Mouse (Mus musculus): Measurements from ENCODE around the gene Tsen15.
"Not testable (repeated sequence)": the region's sequence is repeated elsewhere in the genome, so short reads cannot be mapped to it uniquely, and the experiment has no call there.

Gene Tsen15

GRCm38 (mm10) chr1:152389271-152389670 is 2.8 kb upstream of the Tsen15 start:
- DNase-seq (ENCODE audit: low spot score in 2 of 2) = no peak

DNA sequence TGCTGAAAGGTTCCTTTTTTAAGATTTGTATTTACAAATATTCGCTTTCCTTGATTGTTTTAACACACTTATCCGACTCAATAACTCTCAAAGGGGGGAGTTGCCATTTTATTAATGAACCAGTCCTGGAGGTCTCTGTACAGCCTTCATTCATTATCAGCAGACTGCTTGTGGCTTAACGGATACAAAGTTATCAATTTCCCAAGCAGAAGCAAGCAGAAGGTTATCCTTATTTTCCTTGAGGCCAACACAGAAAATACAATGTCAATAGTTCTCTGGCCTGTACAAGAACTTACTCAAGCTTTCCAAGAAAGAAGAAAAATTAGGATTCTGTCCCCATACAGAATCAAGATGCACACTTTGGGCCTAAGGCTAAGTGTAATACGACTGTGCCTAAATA is 795 bp downstream of the Tsen15 start:
- not testable (repeated sequence) for DNase-seq (ENCODE audit: low spot score in 2 of 2)

GRCm38 (mm10) chr1:152384589-152384988 is 1.9 kb downstream of the Tsen15 start:
- no peak for DNase-seq (ENCODE audit: low spot score in 2 of 2)

DNA sequence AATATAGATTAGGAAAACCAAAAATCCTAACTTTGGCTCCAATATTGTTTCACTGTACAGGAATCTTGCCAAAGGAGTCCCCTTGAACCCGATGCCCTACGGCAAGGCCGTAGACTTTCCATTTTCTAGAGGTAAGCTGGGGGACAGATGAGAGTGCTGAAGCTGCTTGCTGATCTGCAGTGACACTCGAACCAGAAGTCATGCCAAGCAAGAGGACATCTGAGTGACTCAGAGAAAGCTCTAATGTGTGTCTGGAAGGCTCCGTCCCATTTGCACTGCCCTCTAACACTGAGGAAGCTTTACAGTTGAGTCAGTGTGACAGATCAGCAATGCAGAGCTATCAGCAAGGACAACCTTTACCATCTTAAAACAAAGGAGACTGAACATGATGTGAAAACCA is 8.2 kb downstream of the Tsen15 start:
- DNase-seq (ENCODE audit: low spot score in 2 of 2) = no peak

- DNase-seq (ENCODE audit: low spot score in 2 of 2) = peak; percentile 83 to 84
Observed at GRCm38 (mm10) chr1:152369139-152369538, 17.3 kb downstream of the Tsen15 start.

DNA sequence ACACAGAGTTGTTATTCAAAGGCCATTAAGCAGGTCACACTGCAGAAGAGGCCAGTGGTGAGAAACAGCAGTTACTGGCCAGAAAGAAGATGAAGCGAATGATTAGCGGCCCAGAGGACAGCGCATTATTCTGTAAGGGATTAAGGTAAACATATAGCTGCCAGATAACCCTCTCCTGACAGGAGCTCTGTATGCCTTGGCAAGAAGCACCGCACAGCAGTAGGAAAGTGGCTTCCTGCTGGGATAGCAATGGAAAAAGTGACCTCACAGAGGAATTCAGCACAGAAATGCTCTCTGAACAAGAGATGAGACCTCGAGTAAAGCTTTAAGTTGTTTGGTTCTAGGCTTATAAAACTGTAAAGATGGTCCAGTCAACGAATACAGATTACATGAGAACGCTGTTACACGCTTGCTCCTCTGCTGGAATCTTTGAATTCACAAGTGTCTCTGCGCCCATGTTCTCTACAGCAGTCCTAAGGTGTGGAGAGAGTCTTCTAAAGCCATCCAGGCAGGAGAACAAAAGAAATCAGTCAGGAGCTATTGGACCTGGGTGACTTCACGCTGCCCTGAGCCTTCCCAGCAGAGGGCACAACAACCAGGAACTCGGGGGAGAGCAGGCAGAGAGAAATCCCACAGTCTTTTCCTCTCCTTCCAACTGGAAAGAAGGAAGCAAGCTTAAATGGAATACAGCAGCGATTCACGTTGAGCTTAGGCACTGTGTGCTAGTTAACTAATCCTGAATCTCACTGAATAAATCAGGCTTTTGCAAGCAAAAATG is 18.0 kb downstream of the Tsen15 start:
- no peak for DNase-seq (ENCODE audit: low spot score in 2 of 2)

DNA sequence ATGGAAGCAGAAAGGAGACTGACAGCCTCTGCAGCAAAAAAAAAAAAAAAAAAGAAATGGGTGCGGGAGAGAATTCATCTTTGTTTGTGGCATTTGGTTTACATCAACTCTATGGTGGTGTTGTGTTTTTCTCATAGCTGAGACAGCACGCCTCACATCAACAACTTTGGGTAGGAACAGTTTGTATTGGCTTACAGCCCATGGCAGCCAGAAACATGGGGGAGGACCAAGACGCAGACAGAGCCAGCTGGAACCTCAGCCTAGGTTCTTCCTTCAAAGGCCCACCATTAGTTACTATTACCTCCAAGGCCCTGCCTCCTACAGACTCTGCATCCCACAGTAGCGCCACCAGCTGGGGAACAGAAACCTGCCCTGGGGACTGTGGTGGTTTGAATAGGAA is 29.8 kb downstream of the Tsen15 start:
- DNase-seq (ENCODE audit: low spot score in 2 of 2) = no peak

GRCm38 (mm10) chr1:152347946-152348345 is 38.5 kb downstream of the Tsen15 start:
- no peak for DNase-seq (ENCODE audit: low spot score in 2 of 2)

GRCm38 (mm10) chr1:152324024-152324423 is 62.5 kb downstream of the Tsen15 start:
- DNase-seq (ENCODE audit: low spot score in 2 of 2) = no peak
